Mouse (Mus musculus) megakaryocyte, embryonic 14.5 days (primary cell): ENCODE data around the gene 1700084M14Rik.
"Not testable (repeated sequence)": the region's sequence is repeated elsewhere in the genome, so short reads cannot be mapped to it uniquely, and the experiment has no call there.

Experiments
- FLI1 ChIP-seq: IDR thresholded peaks from 2 replicates; pipeline ENCODE4 v1.6.1; 2012; ENCODE audit warnings: low read length, inconsistent platforms, mixed read lengths
- GATA1 ChIP-seq: IDR thresholded peaks from 3 replicates; pipeline ENCODE4 v1.6.1; 2012; ENCODE audit warnings: mixed read lengths, low read length, inconsistent platforms, borderline replicate concordance

DNA sequence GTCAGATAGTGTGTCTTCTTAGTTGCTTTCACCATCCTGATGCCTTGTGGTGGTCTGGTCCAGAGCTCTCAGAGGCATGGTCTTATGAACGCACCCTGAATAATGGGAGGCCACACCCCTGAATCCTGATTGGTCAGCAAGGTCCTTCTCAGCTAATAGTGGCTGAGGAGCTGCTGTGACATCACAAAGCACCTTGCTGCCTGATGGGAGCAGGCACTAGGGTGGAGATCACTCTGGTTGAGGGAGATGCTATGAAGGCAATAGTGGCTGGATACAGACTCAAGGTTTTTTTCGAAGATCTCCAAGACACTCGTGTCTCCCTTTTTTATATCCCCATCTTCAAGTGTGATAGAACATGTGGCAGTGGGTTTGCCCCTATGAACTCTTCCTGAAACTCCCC lies at the start of gene 1700084M14Rik:
- not testable (repeated sequence) for TF ChIP-seq FLI1, GATA1
